Mouse (Mus musculus) embryonic facial prominence, embryonic 12.5 days (tissue): ENCODE results near the gene Cpne1. TPM values are rescaled to one million over a fixed set of nuclear protein-coding genes. Genes with fewer than 3 reads are reported as not detected.

Experiments used
- ATAC-seq: fragments of 200-750 bp; cut with Nextera tagmentation; 2 replicates; pipeline ENCODE4 v1.8.0; 2017; ENCODE audit not compliant: insufficient number of reproducible peaks, insufficient read depth, low FRiP score, low TSS enrichment
- H3K27ac ChIP-seq: fragments of 300-500 bp; sonication (generic); 2 replicates; pipeline ENCODE4 v1.5.1; 2016; ENCODE audit warnings: mild to moderate bottlenecking
- H3K27me3 ChIP-seq: fragments of 300-500 bp; sonication (generic); 2 replicates; pipeline ENCODE4 v1.6.1; 2016; ENCODE audit warnings: mild to moderate bottlenecking, moderate library complexity
- H3K36me3 ChIP-seq: fragments of 300-500 bp; sonication (generic); 2 replicates; pipeline ENCODE4 v1.6.1; 2016; ENCODE audit warnings: mild to moderate bottlenecking
- H3K4me1 ChIP-seq: fragments of 300-500 bp; sonication (generic); 2 replicates; pipeline ENCODE4 v1.6.1; 2016
- H3K4me2 ChIP-seq: fragments of 300-500 bp; sonication (generic); replicated peaks from 2 replicates; pipeline ENCODE4 v1.6.1; 2016; ENCODE audit warnings: mild to moderate bottlenecking, moderate library complexity
- H3K4me3 ChIP-seq: fragments of 300-500 bp; sonication (generic); 2 replicates; pipeline ENCODE4 v1.5.1; 2016; ENCODE audit warnings: mild to moderate bottlenecking
- H3K9ac ChIP-seq: fragments of 300-500 bp; sonication (generic); 2 replicates; pipeline ENCODE4 v1.6.1; 2016; ENCODE audit warnings: mild to moderate bottlenecking, moderate library complexity
- H3K9me3 ChIP-seq: fragments of 300-500 bp; sonication (generic); 2 replicates; pipeline ENCODE4 v1.6.1; 2016; ENCODE audit warnings: mild to moderate bottlenecking, moderate library complexity
- polyA plus RNA-seq: library from polyadenylated mRNA; unstranded; fragments of >200 nt; fragmentation: Nextera tagmentation; extraction: Ambion mirVana; gene quantifications from 2 replicates; pipeline ENCODE4 v1.2.1, GENCODE M21; 2016

Gene Cpne1
- polyA plus RNA-seq, 1 experiment from 2014 or later, result 64.9 TPM

GRCm38 (mm10) chr2:156025482-156025881 lies 86.3 kb downstream of the Cpne1 start:
- Histone ChIP-seq H3K4me2 (no peak overlapping the region), H3K27me3 (no peaks in the 10 kb centered on the region), H3K36me3 (no peaks in the 10 kb centered on the region), H3K4me3 (no peak overlapping the region), H3K27ac (no peak overlapping the region), H3K4me1 (no peaks in the 10 kb centered on the region), H3K9me3 (no peaks in the 10 kb centered on the region), H3K9ac (no peak overlapping the region)
- no peak for ATAC-seq

Other genes with a start within 250 kb of the Cpne1 start
- 61.3 and 71.5 TPM in 2 replicates for gene Uqcc1, start 181.7 kb downstream of the Cpne1 start, polyA plus RNA-seq
- gene Gm15557, start 171.2 kb downstream of the Cpne1 start, polyA plus RNA-seq, result 0.28 TPM in 1 of 2 replicates, not detected in the other
- gene Gdf5, start 166.6 kb downstream of the Cpne1 start, polyA plus RNA-seq, result 5.6 and 10.5 TPM in 2 replicates
- 33.3 and 35.2 TPM in 2 replicates for gene Cep250, start 155.5 kb downstream of the Cpne1 start, polyA plus RNA-seq
- gene 6430550D23Rik, start 104.0 kb downstream of the Cpne1 start, polyA plus RNA-seq, result 2.0 and 2.3 TPM in 2 replicates
- gene Ergic3, start 103.9 kb downstream of the Cpne1 start, polyA plus RNA-seq, result 199 and 220 TPM in 2 replicates
- 0.05 and 0.08 TPM in 2 replicates for gene Fer1l4, start 59.0 kb downstream of the Cpne1 start, polyA plus RNA-seq
- gene Spag4, start 46.8 kb downstream of the Cpne1 start, polyA plus RNA-seq, result 6.0 and 6.9 TPM in 2 replicates
- gene Rbm12, start within 50 bp of the Cpne1 start, polyA plus RNA-seq, result 38.7 and 43.0 TPM in 2 replicates
- 16.8 and 17.6 TPM in 2 replicates for gene Gm28036, start 15.1 kb upstream of the Cpne1 start, polyA plus RNA-seq
- 428 and 448 TPM in 2 replicates for gene Romo1, start 32.1 kb upstream of the Cpne1 start, polyA plus RNA-seq
- 30.7 and 34.2 TPM in 2 replicates for gene Nfs1, start 32.2 kb upstream of the Cpne1 start, polyA plus RNA-seq
- gene Rbm39, start 68.3 kb upstream of the Cpne1 start, polyA plus RNA-seq, result 761 and 773 TPM in 2 replicates
- gene Phf20, start 84.5 kb upstream of the Cpne1 start, polyA plus RNA-seq, result 82.0 and 85.6 TPM in 2 replicates
- gene Cnbd2, start 200.3 kb upstream of the Cpne1 start, polyA plus RNA-seq, result 5.1 and 5.6 TPM in 2 replicates
- 106 and 119 TPM in 2 replicates for gene Scand1, start 200.7 kb upstream of the Cpne1 start, polyA plus RNA-seq